Mouse (Mus musculus): ENCODE results near the gene Lgr5. TPM values are rescaled to one million over a fixed set of nuclear protein-coding genes. Genes with fewer than 3 reads are reported as not detected.

Lgr5 gene
- total and polyA plus RNA-seq, 3 experiments: not detected

GRCm38 (mm10) chr10:115414056-115414455 is 173.5 kb downstream of the Lgr5 start:
- no peak overlapping the region for H3K4me3 ChIP-seq (replicated peaks in 1 of 3; ENCODE audit: low read depth in 2 of 3, low read length in 2 of 3, poor library complexity in 1 of 3)
- peaks cover 15% of the 10 kb centered on the region for H3K79me2 ChIP-seq (replicated peaks; ENCODE audit: control insufficient read depth, extremely low read depth, insufficient read depth, poor library complexity, severe bottlenecking)
- in situ Hi-C loops (cut with MboI; ENCODE audit: low pct_ligation_motif_present, low pct_unique_long_range_greater_than_20kb, low sequenced_read_pairs): no loop called here
- peaks cover 0 to 29% of the 10 kb centered on the region in 2 experiments; a peak in 2 of 4 replicates for H3K4me1 ChIP-seq (ENCODE audit: control insufficient read depth in 1 of 2, insufficient read depth in 2 of 2)
- no peaks in the 10 kb centered on the region for H3K9me3 ChIP-seq (replicated peaks; ENCODE audit: low read length)
- peaks cover 60 to 88% of the 10 kb centered on the region in 2 experiments for H3K36me3 ChIP-seq (replicated peaks in 1 of 2; ENCODE audit: control insufficient read depth in 1 of 2, insufficient read depth in 1 of 2, low read length in 1 of 2)
- no peak overlapping the region; the same call in 1 of the 2 replicates for H3K9ac ChIP-seq (ENCODE audit: insufficient read depth, low read depth)
- DNase-seq (ENCODE audit: extremely low read depth): no peak
- H3K27ac ChIP-seq (ENCODE audit: insufficient read depth, low read depth): no peak overlapping the region; the same call in 1 of the 2 replicates
- no peaks in the 10 kb centered on the region for H3K27me3 ChIP-seq (replicated peaks)
- TF ChIP-seq E2F4 (IDR thresholded peaks at IDR 0.05; ENCODE audit: insufficient replicate concordance, low read depth, low read length) (no peak), JUND (conservative IDR thresholded peaks at IDR 0.05; ENCODE audit: low read depth, low read length) (no peak), MAX (IDR thresholded peaks at IDR 0.05; ENCODE audit: low read length) (no peak), GABPA (IDR thresholded peaks at IDR 0.05; ENCODE audit: insufficient replicate concordance, low read depth, low read length) (no peak), NRF1 (IDR thresholded peaks at IDR 0.05; ENCODE audit: low read depth, low read length) (no peak), ZC3H11A (IDR thresholded peaks at IDR 0.05; ENCODE audit: low read depth, low read length) (no peak), MAZ (IDR thresholded peaks at IDR 0.05; ENCODE audit: low read depth, low read length) (no peak), BHLHE40 (IDR thresholded peaks at IDR 0.05; ENCODE audit: low read depth, low read length) (no peak)
- H3K4me2 ChIP-seq (ENCODE audit: insufficient read depth, low read depth, poor library complexity, severe bottlenecking): no peak overlapping the region
- dilution Hi-C loops (cut with MboI; ENCODE audit: extremely low pct_ligation_motif_present, extremely low pct_unique_long_range_greater_than_20kb, low sequenced_read_pairs): no loop called here

GRCm38 (mm10) chr10:115413496-115413895 is 174.1 kb downstream of the Lgr5 start:
- peaks cover 62 to 88% of the 10 kb centered on the region in 2 experiments for H3K36me3 ChIP-seq (replicated peaks in 1 of 2; ENCODE audit: control insufficient read depth in 1 of 2, insufficient read depth in 1 of 2, low read length in 1 of 2)
- dilution Hi-C loops (cut with MboI; ENCODE audit: extremely low pct_ligation_motif_present, extremely low pct_unique_long_range_greater_than_20kb, low sequenced_read_pairs): no loop called here

More at GRCm38 (mm10) chr10:115413496-115413895, 174.1 kb downstream of the Lgr5 start:
- TF ChIP-seq JUND (conservative IDR thresholded peaks at IDR 0.05; ENCODE audit: low read depth, low read length): no peak
- no peak for TF ChIP-seq ZC3H11A (IDR thresholded peaks at IDR 0.05; ENCODE audit: low read depth, low read length)
- no peak for TF ChIP-seq TBP (conservative IDR thresholded peaks at IDR 0.05; ENCODE audit: low read depth, low read length)
- TF ChIP-seq MXI1 (IDR thresholded peaks at IDR 0.05; ENCODE audit: low read depth, low read length): no peak; the same call in 1 of the 2 replicates
- TF ChIP-seq ZNF384 (IDR thresholded peaks at IDR 0.05; ENCODE audit: low read depth, low read length): peak; percentile 81
- TF ChIP-seq CTCF (conservative IDR thresholded peaks at IDR 0.05 in 1 of 2, IDR thresholded peaks at IDR 0.05 in 1 of 2; ENCODE audit: low read depth in 2 of 2, low read length in 2 of 2): no peak
- TF ChIP-seq BHLHE40 (IDR thresholded peaks at IDR 0.05; ENCODE audit: low read depth, low read length): no peak
- no peak for TF ChIP-seq NELFE (IDR thresholded peaks at IDR 0.05; ENCODE audit: low read depth, low read length)
- peak; percentile 82 for TF ChIP-seq SIN3A (IDR thresholded peaks at IDR 0.05; ENCODE audit: low read length)
- TF ChIP-seq EP300 (IDR thresholded peaks at IDR 0.05; ENCODE audit: low read length): peak; percentile 72; the same call in 1 of the 2 replicates
- TF ChIP-seq MAX (IDR thresholded peaks at IDR 0.05; ENCODE audit: low read length): no peak
- no peak for TF ChIP-seq HCFC1 (IDR thresholded peaks at IDR 0.05; ENCODE audit: low read depth, low read length)
- peak; percentile 64 for TF ChIP-seq ETS1 (conservative IDR thresholded peaks at IDR 0.05; ENCODE audit: low read depth, low read length)
- no peak for TF ChIP-seq NRF1 (IDR thresholded peaks at IDR 0.05; ENCODE audit: low read depth, low read length)
- TF ChIP-seq USF1 (IDR thresholded peaks at IDR 0.05; ENCODE audit: low read depth, low read length): no peak
- TF ChIP-seq IRF4 (IDR thresholded peaks at IDR 0.05; ENCODE audit: low read depth, low read length): peak; percentile 35; the same call in 1 of the 2 replicates
- no peak for TF ChIP-seq SMC3 (IDR thresholded peaks at IDR 0.05; ENCODE audit: low read depth, low read length)
- TF ChIP-seq POLR2AphosphoS2 (IDR thresholded peaks at IDR 0.05; ENCODE audit: low read depth, low read length): no peak
- no peak for TF ChIP-seq USF2 (conservative IDR thresholded peaks at IDR 0.05; ENCODE audit: low read depth, low read length)
- no peak for TF ChIP-seq MAZ (IDR thresholded peaks at IDR 0.05; ENCODE audit: low read depth, low read length)
- TF ChIP-seq ZMIZ1 (IDR thresholded peaks at IDR 0.05; ENCODE audit: low read depth, low read length): no peak
- TF ChIP-seq PAX5 (IDR thresholded peaks at IDR 0.05; ENCODE audit: low read length): no peak
- TF ChIP-seq MEF2A (IDR thresholded peaks at IDR 0.05; ENCODE audit: borderline replicate concordance, low read depth, low read length): no peak
- TF ChIP-seq GABPA (IDR thresholded peaks at IDR 0.05; ENCODE audit: insufficient replicate concordance, low read depth, low read length): no peak
- no peak for TF ChIP-seq ZKSCAN1 (IDR thresholded peaks at IDR 0.05; ENCODE audit: borderline replicate concordance, low read depth, low read length)
- no peak for TF ChIP-seq JUN (IDR thresholded peaks at IDR 0.05; ENCODE audit: insufficient read depth, low read depth, low read length)
- TF ChIP-seq MYC (IDR thresholded peaks at IDR 0.05; ENCODE audit: low read depth, low read length): no peak
- Histone ChIP-seq H3K27ac (ENCODE audit: insufficient read depth, low read depth) (no peak overlapping the region), H3K4me3 (replicated peaks in 1 of 3; ENCODE audit: low read depth in 2 of 3, low read length in 2 of 3, poor library complexity in 1 of 3) (no peak overlapping the region), H3K9me3 (replicated peaks; ENCODE audit: low read length) (no peaks in the 10 kb centered on the region), H3K79me2 (replicated peaks; ENCODE audit: control insufficient read depth, extremely low read depth, insufficient read depth, poor library complexity, severe bottlenecking) (peaks cover 17% of the 10 kb centered on the region), H3K4me1 (ENCODE audit: control insufficient read depth in 1 of 2, insufficient read depth in 2 of 2) (peaks cover 0 to 29% of the 10 kb centered on the region in 2 experiments; a peak in 2 of 4 replicates), H3K27me3 (replicated peaks) (no peaks in the 10 kb centered on the region), H3K4me2 (ENCODE audit: insufficient read depth, low read depth, poor library complexity, severe bottlenecking) (peak overlapping the region; percentile 36; the same call in 1 of the 2 replicates), H3K9ac (ENCODE audit: insufficient read depth, low read depth) (no peak overlapping the region)
- DNase-seq (ENCODE audit: extremely low read depth): peak; percentile 67
- in situ Hi-C loops (cut with MboI; ENCODE audit: low pct_ligation_motif_present, low pct_unique_long_range_greater_than_20kb, low sequenced_read_pairs): no loop called here

All from CH12.LX (cell line).